Mouse (Mus musculus) heart, postnatal 0 days (tissue): ENCODE measurements around the gene Ypel4.

Experiments used
- CTCF ChIP-seq: IDR thresholded peaks from 2 replicates; pipeline ENCODE4 v1.5.1; 2016; ENCODE audit warnings: antibody characterized with exemption, control low read depth, low read depth
- EP300 ChIP-seq: IDR thresholded peaks from 2 replicates; pipeline ENCODE4 v1.6.1; 2016; ENCODE audit warnings: antibody characterized with exemption, low read depth

DNA sequence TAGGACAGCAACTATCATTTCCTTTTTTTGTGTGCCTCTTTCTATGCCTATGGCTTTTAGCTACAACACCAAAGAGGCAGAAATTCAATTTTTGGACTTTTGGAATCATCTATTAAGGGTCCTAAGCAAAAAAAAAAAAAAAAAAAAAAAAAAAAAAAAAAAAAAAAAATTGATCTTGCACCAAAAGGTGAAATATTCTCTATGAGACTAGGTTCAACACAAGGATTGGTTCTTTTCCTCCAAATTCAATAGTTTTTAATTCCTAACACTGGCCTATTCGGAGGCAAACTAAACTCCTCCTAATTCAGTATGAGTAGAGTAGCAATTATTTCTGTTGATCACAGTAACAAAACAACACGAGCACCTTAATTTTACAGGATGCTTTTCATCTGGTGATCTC, 22.0 kb upstream of the Ypel4 start:
- TF ChIP-seq CTCF, result no peak
- TF ChIP-seq EP300, result no peak
